Mouse (Mus musculus) CH12.LX (cell line): ENCODE measurements around the gene Atg9b. TPM values are rescaled to one million over a fixed set of nuclear protein-coding genes. Genes with fewer than 3 reads are reported as not detected.

Source experiments
- DNase-seq: peaks from one replicate; pipeline ENCODE4 v3.0.0-alpha.2; 2013; ENCODE audit errors: extremely low read depth
- H3K27ac ChIP-seq: 2 replicates; pipeline ENCODE4 v1.5.1; 2012; ENCODE audit warnings: low read depth, mild to moderate bottlenecking, control low read depth, moderate library complexity; ENCODE audit not compliant: insufficient read depth
- H3K27me3 ChIP-seq: replicated peaks from 2 replicates; pipeline ENCODE3; 2012; ENCODE audit warnings: inconsistent platforms
- H3K36me3 ChIP-seq, 2 experiments: replicated peaks in 1 of 2; 2 replicates each; pipeline versions ENCODE3 to v1.6.1; 2012; ENCODE audit warnings: inconsistent platforms in 1 of 2, low read length in 1 of 2, mild to moderate bottlenecking in 1 of 2, mixed read lengths in 1 of 2, moderate library complexity in 1 of 2; ENCODE audit not compliant: control insufficient read depth in 1 of 2, insufficient read depth in 1 of 2
- H3K4me1 ChIP-seq, 2 experiments: 2 replicates each; pipeline ENCODE4 v1.6.1; 2012; ENCODE audit warnings: inconsistent platforms in 1 of 2, moderate library complexity in 1 of 2; ENCODE audit not compliant: insufficient read depth in 2 of 2, control insufficient read depth in 1 of 2
- H3K4me2 ChIP-seq: 2 replicates; pipeline ENCODE4 v1.6.1; 2012; ENCODE audit warnings: low read depth, mild to moderate bottlenecking, control low read depth; ENCODE audit not compliant: poor library complexity, insufficient read depth, severe bottlenecking
- H3K4me3 ChIP-seq, 3 experiments: fragments of 150-350 bp in 1 of 3; sonication (generic) in 1 of 3; replicated peaks in 1 of 3; 2 replicates each; pipeline versions ENCODE3 to v1.5.1; 2011 to 2012; ENCODE audit warnings: low read depth in 2 of 3, low read length in 2 of 3, mild to moderate bottlenecking in 2 of 3, moderate library complexity in 2 of 3, control low read depth in 1 of 3, improper control_type of control experiment in 1 of 3, inconsistent platforms in 1 of 3, mixed read lengths in 1 of 3; ENCODE audit not compliant: poor library complexity in 1 of 3
- H3K79me2 ChIP-seq: replicated peaks from 2 replicates; pipeline ENCODE4 v1.6.1; 2012; ENCODE audit warnings: mild to moderate bottlenecking, moderate library complexity; ENCODE audit not compliant: control insufficient read depth, poor library complexity, insufficient read depth, severe bottlenecking; ENCODE audit errors: extremely low read depth
- H3K9ac ChIP-seq: 2 replicates; pipeline ENCODE4 v1.6.1; 2012; ENCODE audit warnings: low read depth, mild to moderate bottlenecking, control low read depth, moderate library complexity; ENCODE audit not compliant: insufficient read depth
- H3K9me3 ChIP-seq: replicated peaks from 2 replicates; pipeline ENCODE3; 2012; ENCODE audit warnings: low read length, inconsistent platforms, mixed read lengths
- BHLHE40 ChIP-seq: IDR thresholded peaks from 2 replicates; pipeline ENCODE4 v1.6.1; 2011; ENCODE audit warnings: mild to moderate bottlenecking, low read depth, low read length, improper control_type of control experiment
- CHD1 ChIP-seq: IDR thresholded peaks from 2 replicates; pipeline ENCODE4 v1.6.1; 2012; ENCODE audit warnings: low read depth, low read length, improper control_type of control experiment, inconsistent platforms
- CTCF ChIP-seq, 2 experiments: IDR thresholded peaks in 1 of 2; conservative IDR thresholded peaks in 1 of 2; 2 replicates each; pipeline ENCODE4 v1.5.1; 2011 to 2012; ENCODE audit warnings: low read depth in 2 of 2, low read length in 2 of 2, improper control_type of control experiment in 1 of 2, inconsistent platforms in 1 of 2, mild to moderate bottlenecking in 1 of 2, moderate library complexity in 1 of 2
- E2F4 ChIP-seq: IDR thresholded peaks from 2 replicates; pipeline ENCODE4 v1.6.1; 2011; ENCODE audit warnings: low read depth, low read length, improper control_type of control experiment; ENCODE audit not compliant: insufficient replicate concordance
- EP300 ChIP-seq: IDR thresholded peaks from 2 replicates; pipeline ENCODE4 v1.6.1; 2011; ENCODE audit warnings: low read length, improper control_type of control experiment
- ETS1 ChIP-seq: conservative IDR thresholded peaks from 2 replicates; pipeline ENCODE4 v1.6.1; 2012; ENCODE audit warnings: low read depth, mild to moderate bottlenecking, inconsistent platforms, low read length, improper control_type of control experiment, moderate library complexity
- GABPA ChIP-seq: IDR thresholded peaks from 2 replicates; pipeline ENCODE4 v1.6.1; 2012; ENCODE audit warnings: low read depth, low read length, improper control_type of control experiment, inconsistent platforms; ENCODE audit not compliant: insufficient replicate concordance
- HCFC1 ChIP-seq: IDR thresholded peaks from 2 replicates; pipeline ENCODE4 v1.6.1; 2012; ENCODE audit warnings: low read depth, mild to moderate bottlenecking, inconsistent platforms, low read length, improper control_type of control experiment
- IRF4 ChIP-seq: IDR thresholded peaks from 2 replicates; pipeline ENCODE4 v1.6.1; 2014; ENCODE audit warnings: low read depth, mild to moderate bottlenecking, inconsistent platforms, low read length, improper control_type of control experiment
- JUN ChIP-seq: IDR thresholded peaks from 2 replicates; pipeline ENCODE4 v1.6.1; 2011; ENCODE audit warnings: low read depth, mild to moderate bottlenecking, low read length, improper control_type of control experiment, moderate library complexity; ENCODE audit not compliant: insufficient read depth
- JUND ChIP-seq: conservative IDR thresholded peaks from 2 replicates; pipeline ENCODE4 v1.6.1; 2011; ENCODE audit warnings: low read depth, low read length, improper control_type of control experiment
- KAT2A ChIP-seq: IDR thresholded peaks from 2 replicates; pipeline ENCODE4 v1.6.1; 2012; ENCODE audit warnings: low read length, improper control_type of control experiment, inconsistent platforms; ENCODE audit not compliant: insufficient replicate concordance
- MAFK ChIP-seq: IDR thresholded peaks from 2 replicates; pipeline ENCODE4 v1.6.1; 2011; ENCODE audit warnings: low read length, improper control_type of control experiment; ENCODE audit not compliant: insufficient replicate concordance
- MAZ ChIP-seq: IDR thresholded peaks from 2 replicates; pipeline ENCODE4 v1.6.1; 2012; ENCODE audit warnings: low read depth, mild to moderate bottlenecking, inconsistent platforms, low read length, improper control_type of control experiment, moderate library complexity
- MEF2A ChIP-seq: IDR thresholded peaks from 2 replicates; pipeline ENCODE4 v1.6.1; 2014; ENCODE audit warnings: low read depth, mild to moderate bottlenecking, inconsistent platforms, low read length, improper control_type of control experiment, borderline replicate concordance
- MXI1 ChIP-seq: IDR thresholded peaks from 2 replicates; pipeline ENCODE4 v1.6.1; 2011; ENCODE audit warnings: mild to moderate bottlenecking, low read depth, low read length, improper control_type of control experiment
- MYC ChIP-seq: IDR thresholded peaks from 2 replicates; pipeline ENCODE4 v1.6.1; 2011; ENCODE audit warnings: low read depth, mild to moderate bottlenecking, improper control_type of control experiment, low read length
- NELFE ChIP-seq: IDR thresholded peaks from 2 replicates; pipeline ENCODE4 v1.6.1; 2011; ENCODE audit warnings: low read depth, low read length, improper control_type of control experiment
- NRF1 ChIP-seq: IDR thresholded peaks from 2 replicates; pipeline ENCODE4 v1.6.1; 2014; ENCODE audit warnings: low read depth, mild to moderate bottlenecking, inconsistent platforms, low read length, improper control_type of control experiment, moderate library complexity
- PAX5 ChIP-seq: IDR thresholded peaks from 2 replicates; pipeline ENCODE4 v1.6.1; 2012; ENCODE audit warnings: low read length, inconsistent platforms, mixed read lengths
- POLR2AphosphoS2 ChIP-seq: IDR thresholded peaks from 2 replicates; pipeline ENCODE4 v1.6.1; 2011; ENCODE audit warnings: low read depth, low read length, improper control_type of control experiment
- RAD21 ChIP-seq: IDR thresholded peaks from 2 replicates; pipeline ENCODE4 v1.6.1; 2011; ENCODE audit warnings: low read depth, mild to moderate bottlenecking, low read length, improper control_type of control experiment, moderate library complexity
- RCOR1 ChIP-seq: conservative IDR thresholded peaks from 2 replicates; pipeline ENCODE4 v1.6.1; 2012; ENCODE audit warnings: low read depth, mild to moderate bottlenecking, inconsistent platforms, low read length, improper control_type of control experiment
- SIN3A ChIP-seq: IDR thresholded peaks from 2 replicates; pipeline ENCODE4 v1.6.1; 2012; ENCODE audit warnings: low read length, improper control_type of control experiment, inconsistent platforms
- TBP ChIP-seq: conservative IDR thresholded peaks from 2 replicates; pipeline ENCODE4 v1.6.1; 2011; ENCODE audit warnings: low read depth, low read length, improper control_type of control experiment
- USF1 ChIP-seq: IDR thresholded peaks from 2 replicates; pipeline ENCODE4 v1.6.1; 2014; ENCODE audit warnings: low read depth, mild to moderate bottlenecking, inconsistent platforms, low read length, improper control_type of control experiment
- ZC3H11A ChIP-seq: IDR thresholded peaks from 2 replicates; pipeline ENCODE4 v1.6.1; 2012; ENCODE audit warnings: low read depth, mild to moderate bottlenecking, inconsistent platforms, low read length, improper control_type of control experiment
- ZKSCAN1 ChIP-seq: IDR thresholded peaks from 2 replicates; pipeline ENCODE4 v1.6.1; 2012; ENCODE audit warnings: low read depth, inconsistent platforms, low read length, improper control_type of control experiment, borderline replicate concordance
- ZMIZ1 ChIP-seq: IDR thresholded peaks from 2 replicates; pipeline ENCODE4 v1.6.1; 2012; ENCODE audit warnings: low read depth, mild to moderate bottlenecking, inconsistent platforms, low read length, improper control_type of control experiment
- ZNF384 ChIP-seq: IDR thresholded peaks from 2 replicates; pipeline ENCODE4 v1.6.1; 2012; ENCODE audit warnings: low read depth, low read length, improper control_type of control experiment, inconsistent platforms
- dilution Hi-C: fragments of 300-500 bp; cut with MboI; formaldehyde crosslinking; loops from 2 replicates; pipeline ENCODE4 v1.14.3; 2020; ENCODE audit warnings: low sequenced_read_pairs; ENCODE audit not compliant: extremely low pct_unique_long_range_greater_than_20kb, extremely low pct_ligation_motif_present
- in situ Hi-C: fragments of 300-500 bp; cut with MboI; formaldehyde crosslinking; loops from 3 replicates; pipeline ENCODE4 v1.14.3; 2019; ENCODE audit warnings: low sequenced_read_pairs, low pct_ligation_motif_present, low pct_unique_long_range_greater_than_20kb, mixed read lengths
- polyA plus RNA-seq: library from polyadenylated mRNA; unstranded; fragments of >175 nt; gene quantifications from 2 replicates; pipeline ENCODE4 v1.2.1, GENCODE M21; 2012; ENCODE audit warnings: low read depth; ENCODE audit not compliant: insufficient read length
- total RNA-seq, 2 experiments: library from RNA; depleted of rRNA; stranded (reverse); fragments of 300-350 nt in 1 of 2; fragments of >200 nt in 1 of 2; gene quantifications; 2 replicates each; pipeline ENCODE4 v1.2.3; 2012 to 2014

The Atg9b gene
- total and polyA plus RNA-seq, 3 experiments = 0.68 to 1.3 (median 0.81) TPM

GRCm38 (mm10) chr5:24394165-24394894 is 2.4 kb upstream of the Atg9b start (continued):
- TF ChIP-seq PAX5 (no peak), SIN3A (no peak), POLR2AphosphoS2 (peak; percentile 68; the same call in 1 of the 2 replicates), CTCF (conservative IDR thresholded peaks at IDR 0.05 in 1 of 2, IDR thresholded peaks at IDR 0.05 in 1 of 2; ENCODE audit: low read depth in 2 of 2, low read length in 2 of 2) (peak in 1 of 2 experiments; percentile 94; a peak in 3 of 4 replicates), RCOR1 (0 out of 2 replicates have a peak, but pooled peaks have one; percentile 27), IRF4 (peak; percentile 26; the same call in 1 of the 2 replicates), NRF1 (peak; percentile 61), USF1 (peak; percentile 37), GABPA (peak; percentile 36; the same call in 1 of the 2 replicates), MAFK (no peak), BHLHE40 (peak; percentile 56), TBP (peak; percentile 89; the same call in 1 of the 2 replicates), MXI1 (peak; percentile 27), JUND (no peak), EP300 (no peak), HCFC1 (peak; percentile 94), ETS1 (no peak), MYC (no peak; the same call in 1 of the 2 replicates), NELFE (peak; percentile 77)
- TF ChIP-seq, all 38 proteins: peak for 23

DNA sequence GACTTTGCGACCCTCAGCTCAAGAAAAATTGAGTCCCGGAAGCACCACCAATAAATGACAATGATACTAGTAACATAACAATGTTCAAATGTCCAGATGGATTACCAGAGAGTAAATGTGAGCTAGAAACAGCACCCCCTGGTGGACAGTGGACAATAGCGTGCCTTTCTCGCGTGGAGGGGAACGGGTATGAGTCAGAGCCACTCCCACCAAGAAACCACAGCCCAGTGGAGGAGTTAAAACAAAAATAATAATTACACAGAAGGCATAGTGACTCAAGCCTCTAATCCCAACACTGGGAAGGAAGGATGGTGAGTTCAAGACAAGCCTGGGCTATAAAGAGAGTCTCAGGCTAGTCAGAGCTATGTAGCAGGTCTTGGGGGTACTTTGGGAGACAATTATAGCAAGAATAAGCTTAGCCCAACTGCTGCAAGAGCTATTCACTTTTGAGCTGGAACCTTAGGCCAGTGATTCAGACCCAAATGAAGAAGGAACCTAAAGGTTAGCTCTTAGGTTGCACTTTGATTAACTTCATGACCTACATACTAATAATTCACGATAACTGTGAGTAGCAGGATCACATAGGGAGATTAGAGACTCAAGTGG is 1.6 kb upstream of the Atg9b start, which contains the start of gene Abcb8:
TSS of gene Abcb8 (plus strand) at position 272 of the 606 bp plus-strand sequence.
- H3K4me1 ChIP-seq = peaks cover 18 to 60% of the 10 kb centered on the region in 2 experiments
- H3K4me2 ChIP-seq = peak within 1 kb of the TSS; percentile 94
- dilution Hi-C loops (no loop called here), in situ Hi-C loops (no loop called here)
- peak within 1 kb of the TSS; percentile 83 for H3K27ac ChIP-seq
- H3K36me3 ChIP-seq = peaks cover 0 to 11% of the 10 kb centered on the region in 2 experiments
- peak; percentile 95 for DNase-seq
- no peaks in the 10 kb centered on the region for H3K79me2 ChIP-seq
- H3K27me3 ChIP-seq = no peaks in the 10 kb centered on the region
- H3K9ac ChIP-seq = peak within 1 kb of the TSS; percentile 67
- peak within 1 kb of the TSS; percentile 65 to 77 (median 71) for H3K4me3 ChIP-seq
- H3K9me3 ChIP-seq = no peaks in the 10 kb centered on the region
- TF ChIP-seq EP300 (peak; percentile 56), ETS1 (peak; percentile 33; the same call in 1 of the 2 replicates), KAT2A (no peak), NELFE (0 out of 2 replicates have a peak, but pooled peaks have one; percentile 48), RAD21 (peak; percentile 46), GABPA (no peak), MXI1 (peak; percentile 64), MYC (peak; percentile 94), CHD1 (peak; percentile 94; the same call in 1 of the 2 replicates), E2F4 (no peak), ZKSCAN1 (no peak), MAZ (0 out of 2 replicates have a peak, but pooled peaks have one; percentile 24), ZMIZ1 (0 out of 2 replicates have a peak, but pooled peaks have one; percentile 8), RCOR1 (no peak), USF1 (no peak), CTCF (conservative IDR thresholded peaks at IDR 0.05 in 1 of 2, IDR thresholded peaks at IDR 0.05 in 1 of 2; ENCODE audit: low read depth in 2 of 2, low read length in 2 of 2) (peak; percentile 88 to 90), TBP (0 out of 2 replicates have a peak, but pooled peaks have one; percentile 14), ZNF384 (no peak), PAX5 (no peak), JUN (peak; percentile 58), MEF2A (peak; percentile 43; the same call in 1 of the 2 replicates), ZC3H11A (no peak), BHLHE40 (peak; percentile 59), HCFC1 (peak; percentile 52; the same call in 1 of the 2 replicates)
